Mouse (Mus musculus): ENCODE measurements around the gene Gm10197. TPM values are rescaled to one million over a fixed set of nuclear protein-coding genes. Genes with fewer than 3 reads are reported as not detected.

Gm10197 gene
- polyA plus RNA-seq, 1 experiment from 2014 or later, result not detected

DNA sequence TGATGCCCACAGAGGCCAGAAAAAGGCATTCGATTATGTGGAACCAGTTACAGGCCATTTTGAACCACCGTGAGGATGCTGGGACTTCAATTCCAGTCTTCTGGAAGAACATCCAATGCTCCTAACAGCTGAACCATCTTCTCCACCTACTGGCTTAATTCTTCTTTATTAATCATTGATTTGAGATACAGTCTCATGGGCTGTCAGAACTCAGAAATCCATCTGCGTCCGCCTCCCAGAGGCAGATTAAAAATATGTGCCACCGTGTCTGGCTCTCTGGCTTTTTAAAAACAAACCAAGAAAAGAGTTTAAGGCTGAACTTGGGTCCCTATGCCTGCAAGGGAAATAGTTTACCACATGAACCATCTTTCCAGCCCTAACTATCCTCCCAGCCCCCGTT, 3.7 kb upstream of the Gm10197 start:
- DNase-seq (ENCODE audit: low spot score) (no peak), ATAC-seq (no peak)
- Histone ChIP-seq H3K9me3 (ENCODE audit: low read length) (no peaks in the 10 kb centered on the region), H3K4me2 (replicated peaks; ENCODE audit: low read depth, low read length) (no peak overlapping the region), H3K4me3 (ENCODE audit: low read depth, low read length) (no peak overlapping the region), H3K36me3 (ENCODE audit: insufficient read depth, low read length) (0 out of 2 replicates have a peak, but pooled peaks cover 6% of the 10 kb centered on the region), H3K27me3 (replicated peaks; ENCODE audit: insufficient read depth, low read length) (no peaks in the 10 kb centered on the region), H3K9ac (replicated peaks; ENCODE audit: low read depth) (no peak overlapping the region), H3K4me1 (ENCODE audit: insufficient read depth, low read depth, low read length) (no peaks in the 10 kb centered on the region), H3K27ac (ENCODE audit: low read length) (no peak overlapping the region)
- WGBS, result 91% methylated on average over 6 of the region's 6 CpGs
- no peak for TF ChIP-seq EP300 (IDR thresholded peaks at IDR 0.05)
- no peak for TF ChIP-seq CTCF (IDR thresholded peaks at IDR 0.05)

DNA sequence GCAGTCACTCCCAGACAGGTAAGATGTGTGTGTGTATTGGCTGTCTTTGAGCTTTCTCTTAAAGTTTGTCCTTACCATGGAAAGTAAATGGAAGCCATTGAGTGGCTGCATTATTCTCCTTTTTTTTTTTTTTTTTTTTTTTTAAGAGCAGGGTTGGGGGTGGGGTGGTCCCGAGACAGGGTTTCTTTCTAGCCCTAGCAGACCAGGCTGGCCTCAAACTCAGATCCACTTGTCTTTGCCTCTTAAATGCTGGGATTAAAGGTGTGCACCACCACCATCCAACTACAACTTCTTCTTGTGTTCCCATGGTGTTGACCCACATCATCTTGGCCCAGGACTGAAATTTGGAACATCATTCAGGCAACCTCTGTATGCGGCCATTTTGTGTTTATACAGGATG, 2.0 kb upstream of the Gm10197 start:
- DNase-seq (ENCODE audit: low spot score), result no peak
- no peaks in the 10 kb centered on the region for H3K36me3 ChIP-seq (ENCODE audit: insufficient read depth, low read length)
- no peak overlapping the region for H3K4me3 ChIP-seq (ENCODE audit: low read depth, low read length)
- H3K27me3 ChIP-seq (replicated peaks; ENCODE audit: insufficient read depth, low read length), result no peaks in the 10 kb centered on the region
- TF ChIP-seq EP300 (IDR thresholded peaks at IDR 0.05) (no peak), CTCF (IDR thresholded peaks at IDR 0.05) (no peak)
- no peaks in the 10 kb centered on the region for H3K9me3 ChIP-seq (ENCODE audit: low read length)
- H3K27ac ChIP-seq (ENCODE audit: low read length), result no peak overlapping the region
- WGBS, result 87% methylated on average over 2 of the region's 2 CpGs
- no peaks in the 10 kb centered on the region for H3K4me1 ChIP-seq (ENCODE audit: insufficient read depth, low read depth, low read length)
- no peak overlapping the region for H3K9ac ChIP-seq (replicated peaks; ENCODE audit: low read depth)
- no peak overlapping the region for H3K4me2 ChIP-seq (replicated peaks; ENCODE audit: low read depth, low read length)
- ATAC-seq, result no peak

DNA sequence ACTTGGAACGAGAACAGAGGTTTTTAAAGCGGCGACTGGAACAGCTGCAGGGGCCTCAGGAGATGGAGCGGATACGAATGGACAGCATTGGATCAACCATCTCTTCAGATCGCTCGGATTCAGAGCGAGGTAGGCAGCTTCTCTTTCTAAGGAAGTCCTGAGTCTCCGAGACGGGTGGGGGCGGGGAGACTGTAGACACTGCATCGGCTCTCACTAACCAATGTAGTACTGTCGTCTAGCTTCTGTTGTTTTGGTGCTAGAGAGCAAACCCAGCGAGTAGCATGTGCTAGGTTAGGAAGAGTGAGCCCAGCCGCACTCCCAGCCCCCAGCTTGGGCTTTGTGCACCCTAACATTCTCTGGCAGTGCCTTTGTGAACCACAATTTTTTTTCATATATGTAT, 1.3 kb downstream of the Gm10197 start:
- Histone ChIP-seq H3K4me3 (ENCODE audit: low read depth, low read length) (no peak overlapping the region), H3K9me3 (ENCODE audit: low read length) (no peaks in the 10 kb centered on the region), H3K36me3 (ENCODE audit: insufficient read depth, low read length) (no peaks in the 10 kb centered on the region), H3K4me2 (replicated peaks; ENCODE audit: low read depth, low read length) (no peak overlapping the region), H3K27ac (ENCODE audit: low read length) (no peak overlapping the region), H3K4me1 (ENCODE audit: insufficient read depth, low read depth, low read length) (peaks cover 12% of the 10 kb centered on the region; the same call in 1 of the 2 replicates), H3K27me3 (replicated peaks; ENCODE audit: insufficient read depth, low read length) (no peaks in the 10 kb centered on the region), H3K9ac (replicated peaks; ENCODE audit: low read depth) (no peak overlapping the region)
- no peak for TF ChIP-seq EP300 (IDR thresholded peaks at IDR 0.05)
- TF ChIP-seq CTCF (IDR thresholded peaks at IDR 0.05), result no peak
- ATAC-seq, result no peak
- DNase-seq (ENCODE audit: low spot score), result no peak
- WGBS, result 74% methylated on average over 15 of the region's 15 CpGs

DNA sequence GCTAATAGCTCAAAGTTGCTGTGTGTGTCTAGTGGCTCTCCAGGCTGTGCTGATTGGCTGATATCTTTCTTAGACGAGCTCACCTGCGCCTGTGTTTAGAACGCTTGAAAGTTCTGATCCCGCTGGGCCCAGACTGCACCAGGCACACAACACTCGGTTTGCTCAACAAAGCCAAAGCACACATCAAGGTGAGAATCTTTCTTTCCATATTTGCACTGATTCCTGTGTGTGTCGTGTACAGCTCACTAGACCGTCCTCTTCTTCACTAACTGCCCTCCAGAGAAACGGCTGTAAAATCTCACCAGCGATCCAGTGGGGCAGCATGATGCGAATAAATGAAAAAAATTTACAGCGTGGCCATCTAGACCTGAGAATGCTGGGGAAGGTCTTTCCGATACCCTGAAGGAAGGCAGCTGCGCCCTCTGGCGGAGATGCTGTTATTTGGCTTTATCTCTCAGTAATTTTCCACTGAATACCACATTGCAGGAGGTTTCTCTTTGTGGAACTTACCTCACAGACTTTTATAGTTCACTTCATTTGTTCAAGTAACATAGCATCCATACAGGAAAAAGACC, 2.0 kb downstream of the Gm10197 start:
- H3K4me3 ChIP-seq (ENCODE audit: low read depth, low read length), result no peak overlapping the region
- no peaks in the 10 kb centered on the region for H3K36me3 ChIP-seq (ENCODE audit: insufficient read depth, low read length)
- WGBS, result 23% methylated on average over 14 of the region's 14 CpGs
- peaks cover 12% of the 10 kb centered on the region; the same call in 1 of the 2 replicates for H3K4me1 ChIP-seq (ENCODE audit: insufficient read depth, low read depth, low read length)
- H3K4me2 ChIP-seq (replicated peaks; ENCODE audit: low read depth, low read length), result peak overlapping the region; percentile 38
- no peak overlapping the region for H3K27ac ChIP-seq (ENCODE audit: low read length)
- H3K27me3 ChIP-seq (replicated peaks; ENCODE audit: insufficient read depth, low read length), result no peaks in the 10 kb centered on the region
- TF ChIP-seq EP300 (IDR thresholded peaks at IDR 0.05) (no peak), CTCF (IDR thresholded peaks at IDR 0.05) (peak; percentile 92)
- peak; percentile 57 for ATAC-seq
- H3K9me3 ChIP-seq (ENCODE audit: low read length), result no peaks in the 10 kb centered on the region
- peak; percentile 86 for DNase-seq (ENCODE audit: low spot score)
- H3K9ac ChIP-seq (replicated peaks; ENCODE audit: low read depth), result no peak overlapping the region

DNA sequence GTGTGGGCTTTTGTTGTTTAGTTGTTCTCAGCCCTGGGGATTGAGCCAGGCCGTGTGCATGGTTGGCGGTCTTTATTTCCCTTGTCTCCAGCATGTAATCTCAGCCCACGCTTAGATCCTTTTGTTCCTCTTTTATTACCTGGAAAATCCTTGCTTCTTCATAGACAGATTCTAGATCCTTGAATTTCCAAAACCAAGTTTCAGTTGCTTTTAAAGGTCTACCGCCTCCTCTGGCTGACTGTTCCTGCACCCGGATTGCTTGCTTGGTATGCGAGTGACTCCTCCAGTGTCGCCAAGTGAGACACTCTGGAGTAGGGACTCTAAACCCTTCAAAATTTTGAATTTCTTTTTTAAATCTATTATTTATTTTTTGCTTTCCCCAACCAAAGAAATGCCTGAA, 4.7 kb downstream of the Gm10197 start:
- Histone ChIP-seq H3K4me2 (replicated peaks; ENCODE audit: low read depth, low read length) (no peak overlapping the region), H3K27me3 (replicated peaks; ENCODE audit: insufficient read depth, low read length) (no peaks in the 10 kb centered on the region), H3K9me3 (ENCODE audit: low read length) (no peaks in the 10 kb centered on the region), H3K4me3 (ENCODE audit: low read depth, low read length) (no peak overlapping the region), H3K9ac (replicated peaks; ENCODE audit: low read depth) (no peak overlapping the region), H3K4me1 (ENCODE audit: insufficient read depth, low read depth, low read length) (peaks cover 12% of the 10 kb centered on the region; the same call in 1 of the 2 replicates), H3K36me3 (ENCODE audit: insufficient read depth, low read length) (no peaks in the 10 kb centered on the region), H3K27ac (ENCODE audit: low read length) (no peak overlapping the region)
- 88% methylated on average over 7 of the region's 7 CpGs for WGBS
- TF ChIP-seq EP300 (IDR thresholded peaks at IDR 0.05) (no peak), CTCF (IDR thresholded peaks at IDR 0.05) (no peak)
- DNase-seq (ENCODE audit: low spot score) (no peak), ATAC-seq (no peak)

DNA sequence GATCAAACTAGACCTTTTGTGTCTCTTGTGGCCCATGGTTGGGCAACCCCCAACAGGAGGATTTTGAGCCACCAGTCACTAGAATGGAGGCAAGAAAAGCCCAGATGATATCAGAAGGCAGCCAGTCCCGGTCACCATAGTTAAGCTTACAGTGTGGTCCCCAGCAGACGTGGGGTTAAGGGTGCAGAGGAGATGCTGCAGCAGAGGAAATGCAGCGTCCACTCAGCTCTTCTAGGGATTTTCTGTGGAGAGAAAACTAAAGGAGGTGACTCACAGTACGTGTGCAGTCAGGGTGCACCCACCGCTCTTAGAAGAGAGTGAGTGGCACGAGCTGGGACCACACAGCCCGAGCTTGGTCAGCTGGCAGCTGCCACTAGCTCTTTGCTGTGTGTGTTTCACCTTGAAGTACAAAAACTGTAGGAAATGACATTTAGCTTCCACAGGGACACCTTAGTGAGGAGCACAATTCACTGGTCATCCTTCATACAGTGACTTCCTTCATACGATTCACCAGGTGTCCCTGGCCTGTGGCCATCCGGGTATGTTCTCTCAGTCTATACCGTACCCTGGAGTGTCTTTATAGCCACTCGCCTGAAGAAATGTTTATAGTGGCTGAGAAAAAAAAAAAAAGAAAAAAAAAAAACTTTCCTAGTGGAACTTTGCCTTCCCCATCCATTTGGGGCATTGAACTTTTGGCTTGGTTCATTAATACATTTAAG, 5.3 kb downstream of the Gm10197 start:
- Histone ChIP-seq H3K27me3 (replicated peaks; ENCODE audit: insufficient read depth, low read length) (no peaks in the 10 kb centered on the region), H3K36me3 (ENCODE audit: insufficient read depth, low read length) (no peaks in the 10 kb centered on the region), H3K27ac (ENCODE audit: low read length) (no peak overlapping the region), H3K4me2 (replicated peaks; ENCODE audit: low read depth, low read length) (no peak overlapping the region), H3K4me1 (ENCODE audit: insufficient read depth, low read depth, low read length) (peaks cover 12% of the 10 kb centered on the region; the same call in 1 of the 2 replicates), H3K4me3 (ENCODE audit: low read depth, low read length) (no peak overlapping the region), H3K9ac (replicated peaks; ENCODE audit: low read depth) (no peak overlapping the region), H3K9me3 (ENCODE audit: low read length) (no peaks in the 10 kb centered on the region)
- no peak for TF ChIP-seq CTCF (IDR thresholded peaks at IDR 0.05)
- TF ChIP-seq EP300 (IDR thresholded peaks at IDR 0.05), result no peak
- WGBS, result 63% methylated on average over 11 of the region's 11 CpGs
- peak; percentile 19 for DNase-seq (ENCODE audit: low spot score)
- ATAC-seq, result no peak
